ENCODE assay signal across 8 mouse cellular contexts in genomic region chr12:110737170-110738157, GRCm38 (mm10). TPM values are rescaled to one million over a fixed set of nuclear protein-coding genes. Genes with fewer than 3 reads are reported as not detected.
DNase-seq lines count a peak whose midpoint lies in the region; ATAC-seq and TF ChIP-seq lines count a peak whose summit lies in the region.

Gene Wdr20, plus strand, starts transcription at chr12:110737944.

- H3K27ac ChIP-seq in heart, embryonic 11.5 days (ENCODE audit: low read depth, low read length): peak within 1 kb of the TSS; percentile 73
- H3K27ac ChIP-seq in kidney, embryonic 16.5 days (ENCODE audit: low read length): peak within 1 kb of the TSS; percentile 93
- peak within 1 kb of the TSS; percentile 86 for H3K27ac ChIP-seq in liver, adult 2 months (replicated peaks; ENCODE audit: insufficient read depth, low read depth, low read length)

- H3K4me1 ChIP-seq in heart, embryonic 11.5 days (ENCODE audit: control insufficient read depth, insufficient read depth, low read length): peaks cover 13% of the 10 kb centered on the region
- peaks cover 20% of the 10 kb centered on the region for H3K4me1 ChIP-seq in kidney, embryonic 16.5 days (ENCODE audit: insufficient read depth, low read length)
- peaks cover 9% of the 10 kb centered on the region; the same call in 1 of the 2 replicates for H3K4me1 ChIP-seq in liver, adult 2 months (ENCODE audit: control insufficient read depth, insufficient read depth, low read length)

- peak; percentile 53; the same call in 1 of the 2 replicates for TF ChIP-seq POLR2A in liver, adult 2 months (IDR thresholded peaks at IDR 0.05; ENCODE audit: extremely low read depth, insufficient read depth, low read length)
- peak; percentile 84 for TF ChIP-seq POLR2A in myocyte (IDR thresholded peaks at IDR 0.05; ENCODE audit: insufficient read length, low read depth)

- no peak for TF ChIP-seq CTCF in liver, adult 2 months (IDR thresholded peaks at IDR 0.05; ENCODE audit: low read depth, low read length)

- H3K9ac ChIP-seq in heart, embryonic 11.5 days (ENCODE audit: low read depth, low read length): peak within 1 kb of the TSS; percentile 97
- H3K9ac ChIP-seq in kidney, embryonic 16.5 days (replicated peaks; ENCODE audit: low read length): peak within 1 kb of the TSS; percentile 97
- H3K9ac ChIP-seq in liver, adult 2 months (ENCODE audit: low read depth, low read length): peak within 1 kb of the TSS; percentile 96

- peak within 1 kb of the TSS; percentile 99 for H3K4me3 ChIP-seq in heart, embryonic 11.5 days (ENCODE audit: low read depth, low read length)
- peak within 1 kb of the TSS; percentile 100 for H3K4me3 ChIP-seq in kidney, embryonic 16.5 days (ENCODE audit: low read length)
- peak within 1 kb of the TSS; percentile 97 for H3K4me3 ChIP-seq in liver, adult 2 months (ENCODE audit: insufficient read depth, low read depth, low read length)
- H3K4me3 ChIP-seq in myocyte: peak within 1 kb of the TSS; percentile 87

- peak within 1 kb of the TSS; percentile 73 for H3K4me2 ChIP-seq in heart, embryonic 11.5 days
- peak within 1 kb of the TSS; percentile 87 for H3K4me2 ChIP-seq in kidney, embryonic 16.5 days (replicated peaks; ENCODE audit: low read depth, low read length)
- peak within 1 kb of the TSS; percentile 98 for H3K4me2 ChIP-seq in myocyte (ENCODE audit: low read depth)

- peak; percentile 91 for ATAC-seq in erythroblast, adult 5-6 weeks (replicated peaks; ENCODE audit: low FRiP score, poor library complexity, severe bottlenecking)
- ATAC-seq in heart, embryonic 11.5 days (replicated peaks; ENCODE audit: insufficient number of reproducible peaks, low FRiP score, low TSS enrichment): peak; percentile 96
- ATAC-seq in kidney, embryonic 16.5 days (ENCODE audit: low FRiP score, low TSS enrichment): peak; percentile 97

- H3ac ChIP-seq in myocyte (ENCODE audit: control insufficient read depth, insufficient read length): peak within 1 kb of the TSS; percentile 68

- DNase-seq in B cell, adult 2 months: peak; percentile 99 to 100
- DNase-seq in brain, adult 2 months (ENCODE audit: low read depth, low spot score): peak; percentile 98
- DNase-seq in liver, adult 2 months (ENCODE audit: extremely low read depth, low read depth, low spot score): peak; percentile 79
- DNase-seq in splenic B cell, adult 2 months (ENCODE audit: low read depth, low spot score): peak; percentile 98

- H3K9me3 ChIP-seq in heart, embryonic 11.5 days (replicated peaks; ENCODE audit: control insufficient read depth, low read length): no peaks in the 10 kb centered on the region
- no peaks in the 10 kb centered on the region for H3K9me3 ChIP-seq in kidney, embryonic 16.5 days (ENCODE audit: low read length)

- H3K36me3 ChIP-seq in heart, embryonic 11.5 days (ENCODE audit: control insufficient read depth, insufficient read depth, low read length): no peaks in the 10 kb centered on the region
- no peaks in the 10 kb centered on the region for H3K36me3 ChIP-seq in kidney, embryonic 16.5 days (ENCODE audit: insufficient read depth, low read length)
- H3K36me3 ChIP-seq in liver, adult 2 months (ENCODE audit: control insufficient read depth, insufficient read depth, low read length): no peaks in the 10 kb centered on the region
- H3K36me3 ChIP-seq in myocyte (ENCODE audit: control insufficient read depth, insufficient read depth): peaks cover 4% of the 10 kb centered on the region
- H3K36me3 ChIP-seq in splenic B cell, adult 2 months (ENCODE audit: control insufficient read depth, insufficient read depth, low read length, poor library complexity, severe bottlenecking): no peaks in the 10 kb centered on the region

- peaks cover 2% of the 10 kb centered on the region; the same call in 1 of the 2 replicates for H3K27me3 ChIP-seq in heart, embryonic 11.5 days (ENCODE audit: control insufficient read depth, insufficient read depth, low read length)
- H3K27me3 ChIP-seq in kidney, embryonic 16.5 days (ENCODE audit: insufficient read depth, low read length): no peaks in the 10 kb centered on the region
- H3K27me3 ChIP-seq in liver, adult 2 months (ENCODE audit: control insufficient read depth, insufficient read depth, low read length): no peaks in the 10 kb centered on the region
- no peaks in the 10 kb centered on the region for H3K27me3 ChIP-seq in myocyte (ENCODE audit: control insufficient read depth, insufficient read depth, insufficient read length)
- H3K27me3 ChIP-seq in splenic B cell, adult 2 months (ENCODE audit: control insufficient read depth, insufficient read depth, low read length, poor library complexity, severe bottlenecking): no peaks in the 10 kb centered on the region

- WGBS in heart, embryonic 11.5 days (ENCODE audit: insufficient replicate concordance): 1% methylated on average over 67 of the region's 69 CpGs
- under 1% methylated on average over 67 of the region's 69 CpGs for WGBS in kidney, embryonic 16.5 days
- under 1% methylated on average over 65 of the region's 69 CpGs for WGBS in liver, adult 2 months

- peaks cover 27% of the 10 kb centered on the region; the same call in 1 of the 2 replicates for H3K79me2 ChIP-seq in liver, adult 2 months (ENCODE audit: control insufficient read depth, insufficient read depth, low read length)
- H3K79me2 ChIP-seq in myocyte (ENCODE audit: control insufficient read depth, insufficient read depth): peaks cover 45% of the 10 kb centered on the region

TF ChIP-seq in myocyte, 11 proteins besides CTCF, POLR2A, EP300 and RAD21:
- TF ChIP-seq MAX (IDR thresholded peaks at IDR 0.05; ENCODE audit: low read depth) (no peak), SRF (IDR thresholded peaks at IDR 0.05; ENCODE audit: control insufficient read depth, insufficient read length, low read depth) (peak; percentile 58), MYOD1 (IDR thresholded peaks at IDR 0.05; ENCODE audit: control insufficient read depth in 1 of 3, insufficient read length in 2 of 3, low read depth in 2 of 3) (peak in 1 of 3 experiments; percentile 46), POLR2AphosphoS2 (IDR thresholded peaks at IDR 0.05; ENCODE audit: insufficient read length, low read depth) (peak; percentile 65), REST (IDR thresholded peaks at IDR 0.05; ENCODE audit: insufficient read depth, insufficient read length) (no peak)

RNA-seq across cellular contexts. Expression of gene Wdr20, which starts in this region (rescaled TPM):
- 8.6 and 11.5 TPM in 2 replicates for total RNA-seq in erythroblast, adult 5-6 weeks (2015; ENCODE audit: low replicate concordance)
- total RNA-seq in erythroblast, adult 5-6 weeks (2017; ENCODE audit: low replicate concordance): 14.8 and 19.4 TPM in 2 replicates
- polyA plus RNA-seq in heart, embryonic 11.5 days (2014; fragmentation: Nextera tagmentation; extraction: Ambion mirVana): 15.2 and 17.1 TPM in 2 replicates
- polyA plus RNA-seq in kidney, embryonic 16.5 days (2015; fragmentation: Nextera tagmentation; extraction: Ambion mirVana): 24.8 and 26.5 TPM in 2 replicates
- total RNA-seq in liver, adult 2 months (2014; rRNA removed): 19.5 and 21.0 TPM in 2 replicates
- 14.8 and 16.5 TPM in 2 replicates for polyA plus RNA-seq in liver, adult 2 months (2012; rRNA removed)
- polyA plus RNA-seq in myocyte (2012; fragmentation: generic; extraction: Trizol): 13.9 TPM

Comparison
In these comparisons a context has a peak if more than half of its experiments do, and no peak if none do; other contexts are left out.
1. Peak in every context shown above with its lines: DNase-seq, ATAC-seq, H3K4me3 ChIP-seq and H3K27ac ChIP-seq.